Mouse (Mus musculus) forebrain, embryonic 10.5 days (tissue): Measurements from ENCODE around the gene Serinc3. TPM values are rescaled to one million over a fixed set of nuclear protein-coding genes. Genes with fewer than 3 reads are reported as not detected.
A peak's percentile ranks its signal among the peaks of the same experiment; 100 is the strongest.

Experiments used
- DNase-seq: peaks from one replicate; pipeline ENCODE4 v3.0.0-alpha.2; 2017; ENCODE audit warnings: low spot score; ENCODE audit errors: extremely low spot score
- H3K27ac ChIP-seq: fragments of 300-500 bp; sonication (generic); 2 replicates; pipeline ENCODE4 v1.5.1; 2016; ENCODE audit warnings: mild to moderate bottlenecking
- H3K27me3 ChIP-seq: fragments of 300-500 bp; sonication (generic); 2 replicates; pipeline ENCODE4 v1.6.1; 2016; ENCODE audit warnings: mild to moderate bottlenecking; ENCODE audit not compliant: poor library complexity, severe bottlenecking
- H3K36me3 ChIP-seq: fragments of 300-500 bp; sonication (generic); replicated peaks from 2 replicates; pipeline ENCODE4 v1.6.1; 2016; ENCODE audit warnings: mild to moderate bottlenecking, moderate library complexity
- H3K4me1 ChIP-seq: fragments of 300-500 bp; sonication (generic); 2 replicates; pipeline ENCODE4 v1.6.1; 2016
- H3K4me3 ChIP-seq: fragments of 300-500 bp; sonication (generic); 2 replicates; pipeline ENCODE4 v1.5.1; 2016; ENCODE audit warnings: mild to moderate bottlenecking, moderate library complexity
- H3K9me3 ChIP-seq: fragments of 300-500 bp; sonication (generic); 2 replicates; pipeline ENCODE4 v1.6.1; 2016; ENCODE audit warnings: mild to moderate bottlenecking, moderate library complexity
- WGBS: fragments of 180-500 bp; shearing (Covaris S2); methylation state at CpG from one replicate; pipeline ENCODE4 v1.1.7; 2016; 5-methylcytosine and 5-hydroxymethylcytosine counted together
- polyA plus RNA-seq: library from polyadenylated mRNA; unstranded; fragments of >200 nt; fragmentation: Nextera tagmentation; extraction: Ambion mirVana; gene quantifications from 2 replicates; pipeline ENCODE4 v1.2.1, GENCODE M21; 2016

The Serinc3 gene
- polyA plus RNA-seq, 1 experiment from 2014 or later: 24.1 TPM

- Histone ChIP-seq H3K27me3 (no peaks in the 10 kb centered on the region), H3K27ac (no peak overlapping the region), H3K4me1 (peaks cover 7% of the 10 kb centered on the region), H3K4me3 (no peak overlapping the region), H3K36me3 (no peaks in the 10 kb centered on the region), H3K9me3 (no peaks in the 10 kb centered on the region)
- no peak for DNase-seq
- 66% methylated on average over 4 of the region's 4 CpGs for WGBS
Measured at GRCm38 (mm10) chr2:163597661-163598060, 47.3 kb downstream of the Serinc3 start.

- 79% methylated on average over 3 of the region's 3 CpGs for WGBS
Measured at GRCm38 (mm10) chr2:163596873-163597155, 48.1 kb downstream of the Serinc3 start.

DNA sequence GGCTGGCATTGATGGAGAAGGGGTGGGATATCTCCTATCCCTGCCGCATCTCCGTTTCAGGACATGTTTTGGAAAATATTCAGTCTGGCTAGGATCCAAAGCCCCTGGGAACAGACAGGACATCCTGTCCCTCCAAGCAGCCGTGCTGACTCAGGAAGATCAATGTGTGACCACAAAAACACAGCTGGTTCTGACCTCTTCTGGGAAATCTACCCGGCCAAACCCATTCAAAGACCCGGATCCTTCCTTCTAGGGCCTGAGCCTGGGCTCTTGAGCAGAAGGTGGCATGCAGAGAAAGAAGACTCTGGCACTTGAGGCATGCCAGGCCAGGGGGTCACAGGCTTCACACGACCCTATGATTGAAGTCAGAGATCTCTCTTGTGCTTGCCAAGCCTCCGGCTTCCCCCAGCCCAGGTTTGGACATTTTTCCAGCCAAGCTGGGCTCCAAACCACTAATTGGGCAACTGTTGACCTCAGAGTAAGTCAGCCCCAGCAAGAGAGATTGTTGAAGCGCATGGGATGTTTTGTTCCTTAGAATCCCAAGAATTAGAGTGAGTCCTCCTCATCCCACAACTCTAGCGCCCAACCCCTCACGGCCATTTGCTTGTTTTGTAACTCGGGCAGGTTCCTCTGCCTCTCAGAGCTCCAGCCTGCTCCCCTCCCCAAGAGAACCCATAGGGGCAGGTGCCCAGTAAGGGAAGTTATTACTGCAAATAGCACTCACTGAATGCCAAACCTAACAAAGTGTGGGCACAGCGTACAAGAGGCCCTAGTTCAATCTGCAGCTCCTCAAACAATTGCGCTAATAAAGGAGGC is 48.7 kb downstream of the Serinc3 start:
- no peaks in the 10 kb centered on the region for H3K4me1 ChIP-seq
- no peak overlapping the region for H3K27ac ChIP-seq
- no peaks in the 10 kb centered on the region for H3K9me3 ChIP-seq
- no peaks in the 10 kb centered on the region for H3K36me3 ChIP-seq
- H3K27me3 ChIP-seq: no peaks in the 10 kb centered on the region
- 82% methylated on average over 13 of the region's 13 CpGs for WGBS
- DNase-seq: no peak
- no peak overlapping the region for H3K4me3 ChIP-seq

More at GRCm38 (mm10) chr2:163596873-163597155, 48.1 kb downstream of the Serinc3 start:
- Histone ChIP-seq H3K4me1 (peaks cover 3% of the 10 kb centered on the region; the same call in 1 of the 2 replicates), H3K4me3 (no peak overlapping the region), H3K9me3 (no peaks in the 10 kb centered on the region), H3K27me3 (no peaks in the 10 kb centered on the region), H3K36me3 (no peaks in the 10 kb centered on the region), H3K27ac (no peak overlapping the region)
- DNase-seq: no peak

GRCm38 (mm10) chr2:163595119-163595518 is 49.8 kb downstream of the Serinc3 start:
- WGBS: 25% methylated on average over 2 of the region's 2 CpGs
- Histone ChIP-seq H3K4me3 (no peak overlapping the region), H3K4me1 (no peaks in the 10 kb centered on the region; the same call in 1 of the 2 replicates), H3K9me3 (no peaks in the 10 kb centered on the region), H3K36me3 (no peaks in the 10 kb centered on the region), H3K27ac (no peak overlapping the region), H3K27me3 (no peaks in the 10 kb centered on the region)
- no peak for DNase-seq

DNA sequence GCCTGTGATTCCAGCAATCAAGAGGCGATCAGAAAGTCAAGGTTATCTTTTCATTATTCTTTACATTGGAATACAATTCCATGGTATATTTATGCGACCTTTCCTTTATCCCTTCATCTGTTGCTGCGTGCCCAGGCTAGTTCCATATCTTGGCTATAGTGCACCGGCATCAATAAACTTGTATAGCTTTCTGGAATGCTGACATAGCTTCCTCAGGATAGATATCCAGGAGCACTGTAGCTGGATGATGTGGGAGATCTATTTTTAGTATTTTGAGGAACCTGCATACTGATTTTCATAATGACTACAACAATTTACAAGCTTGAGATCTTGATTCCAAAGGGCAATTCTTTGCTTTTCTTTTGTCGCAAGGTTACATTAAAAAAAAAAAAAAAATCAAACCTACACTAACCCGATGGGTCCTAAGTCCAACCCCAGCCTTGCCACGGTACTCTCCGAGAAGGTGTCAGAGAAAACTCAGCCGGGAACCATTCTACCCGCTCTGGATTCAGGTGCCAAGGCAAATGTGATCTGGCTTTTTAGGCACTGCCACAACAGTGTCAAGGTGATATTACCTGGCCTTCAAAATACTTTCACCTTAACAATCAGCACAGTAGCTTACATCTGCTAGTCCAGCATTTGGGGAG is 51.2 kb downstream of the Serinc3 start:
- no peaks in the 10 kb centered on the region for H3K27me3 ChIP-seq
- 89% methylated on average over 10 of the region's 10 CpGs for WGBS
- H3K9me3 ChIP-seq: no peaks in the 10 kb centered on the region
- H3K36me3 ChIP-seq: no peaks in the 10 kb centered on the region
- H3K4me1 ChIP-seq: no peaks in the 10 kb centered on the region; the same call in 1 of the 2 replicates
- DNase-seq: no peak
- no peak overlapping the region for H3K4me3 ChIP-seq
- no peak overlapping the region for H3K27ac ChIP-seq

- DNase-seq: no peak
- H3K4me1 ChIP-seq: no peaks in the 10 kb centered on the region; the same call in 1 of the 2 replicates
- H3K27me3 ChIP-seq: no peaks in the 10 kb centered on the region
- no peak overlapping the region for H3K4me3 ChIP-seq
- H3K36me3 ChIP-seq: no peaks in the 10 kb centered on the region
- H3K27ac ChIP-seq: no peak overlapping the region
- whole genome bisulfite sequencing: 78% methylated on average over 1 of the region's 1 CpGs
- no peaks in the 10 kb centered on the region for H3K9me3 ChIP-seq
Measured at GRCm38 (mm10) chr2:163592084-163592483, 52.8 kb downstream of the Serinc3 start.

GRCm38 (mm10) chr2:163590996-163591395 is 53.9 kb downstream of the Serinc3 start:
- H3K4me1 ChIP-seq: peaks cover 4% of the 10 kb centered on the region
- no peaks in the 10 kb centered on the region for H3K36me3 ChIP-seq
- DNase-seq: no peak
- 83% methylated on average over 5 of the region's 5 CpGs for WGBS
- H3K27ac ChIP-seq: no peak overlapping the region
- H3K27me3 ChIP-seq: no peaks in the 10 kb centered on the region
- H3K9me3 ChIP-seq: no peaks in the 10 kb centered on the region
- H3K4me3 ChIP-seq: no peak overlapping the region

- H3K36me3 ChIP-seq: no peaks in the 10 kb centered on the region
- 79% methylated on average over 12 of the region's 12 CpGs for WGBS
- H3K4me1 ChIP-seq: peaks cover 4% of the 10 kb centered on the region
- H3K27me3 ChIP-seq: no peaks in the 10 kb centered on the region
- H3K27ac ChIP-seq: no peak overlapping the region
- no peak for DNase-seq
- H3K4me3 ChIP-seq: no peak overlapping the region
- H3K9me3 ChIP-seq: no peaks in the 10 kb centered on the region
Measured at GRCm38 (mm10) chr2:163590211-163590610, 54.7 kb downstream of the Serinc3 start.

DNA sequence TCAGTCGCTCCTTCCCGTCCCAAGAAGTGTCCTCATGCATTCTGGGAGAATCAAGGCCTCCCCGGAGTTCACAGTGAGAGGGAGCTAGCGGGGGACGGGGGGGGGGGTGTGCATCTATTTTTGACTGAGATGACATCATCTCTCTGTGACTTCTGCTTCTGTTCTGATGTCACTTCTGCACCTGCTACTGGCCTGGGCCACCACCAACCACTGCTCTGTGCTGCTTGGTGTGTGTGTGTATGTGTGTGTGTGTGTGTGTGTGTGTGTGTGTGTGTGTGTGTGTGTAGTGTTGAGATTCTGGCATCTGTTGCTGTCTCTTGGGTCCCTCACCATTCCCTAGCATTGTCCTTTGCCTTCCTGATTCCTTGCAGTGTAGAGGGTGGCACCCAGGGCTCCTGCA is 57.4 kb downstream of the Serinc3 start:
- no peak overlapping the region for H3K27ac ChIP-seq
- DNase-seq: no peak
- 84% methylated on average over 5 of the region's 5 CpGs for WGBS
- H3K9me3 ChIP-seq: no peaks in the 10 kb centered on the region
- no peaks in the 10 kb centered on the region for H3K27me3 ChIP-seq
- H3K4me1 ChIP-seq: peaks cover 4% of the 10 kb centered on the region
- H3K36me3 ChIP-seq: no peaks in the 10 kb centered on the region
- no peak overlapping the region for H3K4me3 ChIP-seq

DNA sequence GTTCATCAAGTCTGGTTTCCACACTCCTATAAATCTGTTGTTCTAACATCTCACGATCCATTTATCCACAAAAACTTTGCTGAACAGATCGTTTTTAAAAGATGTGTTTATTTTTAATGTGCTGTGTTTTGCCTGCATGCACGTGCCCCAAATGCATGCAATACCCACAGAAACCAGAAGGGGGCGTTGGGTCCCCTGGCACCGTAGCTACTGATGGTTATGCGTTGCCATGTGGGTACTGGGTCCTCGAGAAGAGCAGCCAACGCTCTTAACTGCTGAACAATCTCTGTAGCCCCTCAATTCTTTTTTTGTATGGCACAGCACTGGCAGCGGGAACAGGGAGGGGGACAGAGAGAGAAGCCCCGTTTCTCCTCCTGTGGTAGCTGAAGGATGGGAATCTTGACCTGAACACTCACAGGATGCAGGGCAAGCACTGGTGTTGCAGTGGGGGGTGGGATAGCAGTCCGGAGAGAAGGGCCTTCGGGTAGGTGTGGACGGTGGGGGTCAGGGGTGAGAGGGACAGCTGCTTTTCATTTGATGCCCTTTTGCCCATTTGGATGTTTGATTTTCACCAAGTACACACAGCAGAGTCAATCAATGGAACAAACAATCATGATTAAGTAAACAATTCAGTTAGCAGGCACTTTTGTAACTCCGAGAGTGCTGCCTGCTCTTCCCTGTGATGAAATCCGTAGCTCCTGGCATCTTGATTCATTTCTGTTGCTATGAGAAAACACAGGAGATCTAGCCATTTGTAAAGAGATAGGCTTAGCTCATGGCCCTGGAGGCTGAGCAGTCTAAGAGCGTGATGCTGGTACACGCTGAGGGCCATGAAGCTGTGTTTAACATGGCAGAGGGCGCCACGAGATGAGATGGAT is 58.3 kb downstream of the Serinc3 start:
- 51% methylated on average over 19 of the region's 19 CpGs for WGBS

GRCm38 (mm10) chr2:163584088-163584426 is 60.9 kb downstream of the Serinc3 start:
- no peak for DNase-seq

More for the DNA sequence above, 58.3 kb downstream of the Serinc3 start:
- peak; percentile 40 for DNase-seq
- H3K27me3 ChIP-seq: no peaks in the 10 kb centered on the region
- H3K4me3 ChIP-seq: no peak overlapping the region
- H3K36me3 ChIP-seq: no peaks in the 10 kb centered on the region
- H3K4me1 ChIP-seq: peaks cover 4% of the 10 kb centered on the region
- no peaks in the 10 kb centered on the region for H3K9me3 ChIP-seq
- no peak overlapping the region for H3K27ac ChIP-seq

GRCm38 (mm10) chr2:163583226-163584087 is 61.5 kb downstream of the Serinc3 start:
- no peak overlapping the region for H3K4me3 ChIP-seq

More at GRCm38 (mm10) chr2:163584088-163584426, 60.9 kb downstream of the Serinc3 start:
- H3K36me3 ChIP-seq: no peaks in the 10 kb centered on the region
- no peak overlapping the region for H3K27ac ChIP-seq
- H3K4me3 ChIP-seq: no peak overlapping the region
- H3K27me3 ChIP-seq: no peaks in the 10 kb centered on the region
- H3K9me3 ChIP-seq: no peaks in the 10 kb centered on the region
- WGBS: 86% methylated on average over 10 of the region's 10 CpGs
- peaks cover 4% of the 10 kb centered on the region for H3K4me1 ChIP-seq

More at GRCm38 (mm10) chr2:163583226-163584087, 61.5 kb downstream of the Serinc3 start:
- H3K27me3 ChIP-seq: no peaks in the 10 kb centered on the region
- 96% methylated on average over 10 of the region's 10 CpGs for WGBS
- H3K9me3 ChIP-seq: no peaks in the 10 kb centered on the region
- peaks cover 4% of the 10 kb centered on the region for H3K4me1 ChIP-seq
- H3K36me3 ChIP-seq: no peaks in the 10 kb centered on the region
- H3K27ac ChIP-seq: no peak overlapping the region
- no peak for DNase-seq
